ENCODE assay signal across 16 mouse cellular contexts in genomic region chr2:95494026-95494697, GRCm38 (mm10).
DNase-seq lines count a peak whose midpoint lies in the region; ATAC-seq and TF ChIP-seq lines count a peak whose summit lies in the region.
"Had no signal": no experiment of that assay in that cellular context is flagged by ENCODE, and none has a peak within 500 bp of the region (broad histone marks: within the 10 kb centered on the region; RNA-seq: fewer than 3 reads in every experiment).

No protein-coding gene starts in this region.

- H3K4me1 ChIP-seq in intestine, embryonic 14.5 days (replicated peaks; ENCODE audit: control insufficient read depth, insufficient read depth, low read length) = no peaks in the 10 kb centered on the region
- no peaks in the 10 kb centered on the region for H3K4me1 ChIP-seq in intestine, postnatal 0 days (replicated peaks; ENCODE audit: control insufficient read depth, insufficient read depth, low read length)
- no peaks in the 10 kb centered on the region for H3K4me1 ChIP-seq in intestine, embryonic 15.5 days (replicated peaks)
- no peaks in the 10 kb centered on the region for H3K4me1 ChIP-seq in intestine, embryonic 16.5 days (ENCODE audit: control insufficient read depth, insufficient read depth, low read length)
- no peaks in the 10 kb centered on the region for H3K4me1 ChIP-seq in hindbrain, embryonic 12.5 days

- peak; percentile 87 for ATAC-seq in intestine, embryonic 14.5 days (replicated peaks; ENCODE audit: low FRiP score, low TSS enrichment, low read depth)
- no peak for ATAC-seq in intestine, postnatal 0 days
- ATAC-seq in intestine, embryonic 15.5 days = peak; percentile 97
- peak; percentile 97 for ATAC-seq in intestine, embryonic 16.5 days
- no peak for ATAC-seq in hindbrain, embryonic 12.5 days (ENCODE audit: low FRiP score)
- ATAC-seq: activated CD4-positive, CD25-positive, alpha-beta regulatory T cell, adult 4 months; CD4-positive, CD25-positive, alpha-beta regulatory T cell, adult 4 months; Patski had no signal

- H3K4me2 ChIP-seq in intestine, embryonic 14.5 days (ENCODE audit: low read length) = no peak overlapping the region
- H3K4me2 ChIP-seq in intestine, postnatal 0 days (replicated peaks; ENCODE audit: low read depth) = no peak overlapping the region
- H3K4me2 ChIP-seq in intestine, embryonic 15.5 days (replicated peaks) = no peak overlapping the region
- no peak overlapping the region for H3K4me2 ChIP-seq in intestine, embryonic 16.5 days (ENCODE audit: low read depth, low read length)
- no peak overlapping the region for H3K4me2 ChIP-seq in hindbrain, embryonic 12.5 days (replicated peaks)

- H3K27me3 ChIP-seq in intestine, embryonic 14.5 days (replicated peaks; ENCODE audit: control insufficient read depth, insufficient read depth, low read length) = no peaks in the 10 kb centered on the region
- no peaks in the 10 kb centered on the region for H3K27me3 ChIP-seq in intestine, postnatal 0 days (replicated peaks; ENCODE audit: control insufficient read depth, insufficient read depth, low read length)
- H3K27me3 ChIP-seq in intestine, embryonic 15.5 days (replicated peaks) = no peaks in the 10 kb centered on the region
- H3K27me3 ChIP-seq in intestine, embryonic 16.5 days (replicated peaks; ENCODE audit: control insufficient read depth, insufficient read depth, low read length) = no peaks in the 10 kb centered on the region
- H3K27me3 ChIP-seq in hindbrain, embryonic 12.5 days = no peaks in the 10 kb centered on the region
- H3K27me3 ChIP-seq: CH12.LX, Patski had no signal

- no peak overlapping the region for H3K27ac ChIP-seq in intestine, embryonic 14.5 days (ENCODE audit: low read depth)
- no peak overlapping the region for H3K27ac ChIP-seq in intestine, postnatal 0 days (ENCODE audit: low read depth, low read length)
- H3K27ac ChIP-seq in intestine, embryonic 15.5 days = no peak overlapping the region
- H3K27ac ChIP-seq in intestine, embryonic 16.5 days (ENCODE audit: low read length) = no peak overlapping the region
- no peak overlapping the region for H3K27ac ChIP-seq in hindbrain, embryonic 12.5 days

- no peak overlapping the region for H3K9ac ChIP-seq in intestine, embryonic 14.5 days (ENCODE audit: low read length)
- no peak overlapping the region for H3K9ac ChIP-seq in intestine, postnatal 0 days (ENCODE audit: low read depth, low read length)
- H3K9ac ChIP-seq in intestine, embryonic 15.5 days = no peak overlapping the region
- no peak overlapping the region for H3K9ac ChIP-seq in intestine, embryonic 16.5 days (ENCODE audit: low read depth, low read length)
- H3K9ac ChIP-seq in hindbrain, embryonic 12.5 days = no peak overlapping the region

- no peaks in the 10 kb centered on the region for H3K36me3 ChIP-seq in intestine, embryonic 14.5 days (ENCODE audit: control insufficient read depth, insufficient read depth, low read length)
- no peaks in the 10 kb centered on the region for H3K36me3 ChIP-seq in intestine, postnatal 0 days (ENCODE audit: control insufficient read depth, insufficient read depth)
- H3K36me3 ChIP-seq in intestine, embryonic 15.5 days = no peaks in the 10 kb centered on the region
- no peaks in the 10 kb centered on the region for H3K36me3 ChIP-seq in intestine, embryonic 16.5 days (ENCODE audit: control insufficient read depth, insufficient read depth, low read length)
- H3K36me3 ChIP-seq in hindbrain, embryonic 12.5 days = no peaks in the 10 kb centered on the region
- H3K36me3 ChIP-seq: G1E had no signal

- H3K9me3 ChIP-seq in intestine, embryonic 14.5 days (ENCODE audit: control insufficient read depth, low read length) = no peaks in the 10 kb centered on the region
- no peaks in the 10 kb centered on the region for H3K9me3 ChIP-seq in intestine, postnatal 0 days (ENCODE audit: control insufficient read depth)
- no peaks in the 10 kb centered on the region for H3K9me3 ChIP-seq in intestine, embryonic 15.5 days
- H3K9me3 ChIP-seq in intestine, embryonic 16.5 days (ENCODE audit: control insufficient read depth, low read length) = no peaks in the 10 kb centered on the region
- H3K9me3 ChIP-seq in hindbrain, embryonic 12.5 days (replicated peaks) = no peaks in the 10 kb centered on the region
- H3K9me3 ChIP-seq: G1E had no signal

- H3K4me3 ChIP-seq in intestine, embryonic 14.5 days (ENCODE audit: low read depth, low read length) = no peak overlapping the region
- H3K4me3 ChIP-seq in intestine, postnatal 0 days (ENCODE audit: low read depth, low read length) = no peak overlapping the region
- H3K4me3 ChIP-seq in intestine, embryonic 15.5 days (replicated peaks) = no peak overlapping the region
- no peak overlapping the region for H3K4me3 ChIP-seq in intestine, embryonic 16.5 days (ENCODE audit: low read length)
- no peak overlapping the region for H3K4me3 ChIP-seq in hindbrain, embryonic 12.5 days

- TF ChIP-seq CTCF in intestine, postnatal 0 days (IDR thresholded peaks at IDR 0.05; ENCODE audit: low read depth) = no peak

- 70% methylated on average over 2 of the region's 2 CpGs for WGBS in intestine, embryonic 14.5 days
- WGBS in intestine, postnatal 0 days = 19% methylated on average over 2 of the region's 2 CpGs
- WGBS in intestine, embryonic 15.5 days = 55% methylated on average over 2 of the region's 2 CpGs
- WGBS in intestine, embryonic 16.5 days = 57% methylated on average over 2 of the region's 2 CpGs
- WGBS in hindbrain, embryonic 12.5 days = 88% methylated on average over 2 of the region's 2 CpGs

- DNase-seq in intestine, embryonic 14.5 days (ENCODE audit: low spot score) = no peak
- no peak for DNase-seq in lung, postnatal 25 days (ENCODE audit: low spot score)
- DNase-seq: adrenal gland, adult 8-10 months; B cell, adult 2 months; cerebellum, adult 11 months; cerebellum, adult 11-12 months; cerebellum, adult 18-20 months had no signal

Comparison
In these comparisons a context has a peak if more than half of its experiments do, and no peak if none do; other contexts are left out.
1. ATAC-seq: peak in intestine, embryonic 14.5 days (single experiment), intestine, embryonic 15.5 days (single experiment) and intestine, embryonic 16.5 days (single experiment); none in intestine, postnatal 0 days (single experiment) and hindbrain, embryonic 12.5 days (single experiment).